Mouse (Mus musculus) B cell, adult 67 days (primary cell): ENCODE results near the gene Rnase11. TPM values are rescaled to one million over a fixed set of nuclear protein-coding genes. Genes with fewer than 3 reads are reported as not detected.

Source experiments
- total RNA-seq, 2 experiments: library from RNA; stranded (reverse); gene quantifications; 4 replicates each; pipeline ENCODE4 v1.2.4; 2023

Rnase11 gene
- total RNA-seq, result not detected

DNA sequence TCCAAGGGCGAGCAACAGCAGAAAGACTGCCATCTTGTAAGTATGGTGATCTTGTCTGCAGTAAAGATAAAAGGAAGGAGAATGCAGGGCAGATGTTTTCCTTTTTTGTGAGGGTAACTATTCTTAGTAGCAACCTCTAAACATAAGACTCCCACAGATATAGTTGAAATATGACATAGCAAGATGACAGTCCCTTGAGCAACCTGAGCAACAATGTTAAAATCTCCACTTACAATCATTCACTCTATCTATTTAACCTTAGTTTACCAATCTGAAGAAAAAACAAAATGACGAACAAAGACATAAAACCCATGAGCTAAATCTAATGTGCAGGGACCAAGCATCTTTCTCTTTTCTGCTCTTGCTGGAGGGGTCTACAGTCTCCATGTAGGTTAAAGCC, at the start of gene Rnase11:
Rnase11 (minus strand) TSS at position 101 of the 400 bp plus-strand sequence.

DNA sequence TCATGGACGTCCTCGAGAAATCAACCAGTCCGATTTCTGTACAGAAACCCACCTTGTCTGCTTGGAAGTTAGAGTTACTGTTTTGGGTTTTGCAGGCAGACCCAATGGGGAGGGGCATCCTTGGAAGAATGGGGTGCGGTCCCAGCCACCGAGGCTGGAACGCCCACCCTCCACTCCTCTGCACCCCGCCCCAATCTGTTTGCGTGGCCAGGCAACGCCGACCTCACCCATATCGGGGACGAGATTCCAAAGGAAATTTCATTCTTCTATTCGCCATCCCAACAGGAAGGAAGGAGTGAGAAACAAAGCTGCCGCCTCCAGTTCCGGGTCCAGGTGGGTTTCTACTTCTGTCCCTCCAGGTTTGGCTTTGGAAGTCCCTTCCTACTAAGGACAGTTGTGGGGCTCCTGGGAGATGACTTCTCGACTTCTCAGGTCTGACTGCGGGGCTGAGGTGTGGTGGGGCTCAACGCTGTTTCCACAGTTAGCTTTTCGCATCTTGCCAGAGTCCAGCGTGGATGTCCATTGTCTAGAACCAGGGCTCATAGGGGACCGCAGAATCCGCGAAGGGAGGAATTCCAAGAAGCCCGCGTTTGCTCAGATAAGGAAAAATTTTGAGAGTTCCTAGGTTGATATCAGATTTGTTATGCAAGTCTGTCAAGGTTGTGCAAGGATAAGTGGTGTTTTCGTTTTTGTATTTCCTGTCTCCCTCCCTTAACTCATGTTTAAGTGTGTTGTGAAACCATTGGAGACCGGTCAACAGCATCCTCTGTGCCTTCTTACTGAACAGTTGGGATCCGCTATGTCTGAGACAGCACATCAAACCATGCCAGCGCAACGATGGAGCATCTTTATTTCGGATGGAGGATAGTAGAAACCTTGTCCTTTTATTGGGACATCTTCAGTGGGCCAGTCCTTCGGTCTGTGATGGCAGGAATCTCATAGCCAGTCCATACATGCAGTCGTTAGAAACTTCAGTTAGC, 41.2 kb upstream of the Rnase11 start, which contains the start of the genes Rnase4 and Ang:
Rnase4 (plus strand) TSS at position 157 of the 980 bp plus-strand sequence.
Ang (plus strand) TSS at position 230 of the 980 bp plus-strand sequence.

GRCm38 (mm10) chr14:51074335-51074734, 24.4 kb upstream of the Rnase11 start, which contains the start of gene Olfr750:
Gene Olfr750, minus strand, starts transcription at chr14:51074435.

GRCm38 (mm10) chr14:51057401-51057831, 7.5 kb upstream of the Rnase11 start, which contains the start of gene Rnase12:
Gene Rnase12, minus strand, starts transcription at chr14:51057661.

GRCm38 (mm10) chr14:51041769-51042168, 8.2 kb downstream of the Rnase11 start, which contains the start of gene Rnase9:
Gene Rnase9, minus strand, starts transcription at chr14:51041869.

GRCm38 (mm10) chr14:51007152-51007801, 42.7 kb downstream of the Rnase11 start, which contains the start of gene Rnase10:
Gene Rnase10, plus strand, starts transcription at chr14:51007751.

Other genes with a start within 250 kb of the Rnase11 start
- not detected for gene Ccnb1ip1, start 242.4 kb downstream of the Rnase11 start, total RNA-seq
- gene Parp2, start 242.3 kb downstream of the Rnase11 start, total RNA-seq, result 10 to 100 TPM; 51.5 to 70.1 TPM
- 10 to 100 TPM; 51.1 to 62.5 TPM for gene Tep1, start 179.6 kb downstream of the Rnase11 start, total RNA-seq
- gene Klhl33, start 152.7 kb downstream of the Rnase11 start, total RNA-seq, result not detected
- 10 to 100 TPM; 49.9 to 57.8 TPM for gene Osgep, start 125.3 kb downstream of the Rnase11 start, total RNA-seq
- 10 to 100 TPM; 45.1 to 50.3 TPM for gene Apex1, start 125.2 kb downstream of the Rnase11 start, total RNA-seq
- gene Pip4p1, start 119.3 kb downstream of the Rnase11 start, total RNA-seq, result 100 to 1,000 TPM; 183 to 202 TPM
- 10 to 100 TPM; 29.7 to 39.1 TPM for gene Pnp, start 119.1 kb downstream of the Rnase11 start, total RNA-seq
- 10 to 100 TPM; 25.6 to 26.2 TPM for gene Gm49342, start 105.6 kb downstream of the Rnase11 start, total RNA-seq
- 1 to 10 TPM; 1.2 to 1.9 TPM for gene Pnp2, start 94.2 kb downstream of the Rnase11 start, total RNA-seq
- gene Rnase10, start 42.4 kb downstream of the Rnase11 start, total RNA-seq, result not detected
- gene Rnase9, start 8.3 kb downstream of the Rnase11 start, total RNA-seq, result not detected
- 1 to 10 TPM; 1.5 to 1.8 TPM for gene Rnase12, start 7.5 kb upstream of the Rnase11 start, total RNA-seq
- not detected for gene Olfr750, start 24.3 kb upstream of the Rnase11 start, total RNA-seq
- under 1 TPM; 0.49 to 0.65 TPM for gene Rnase4, start 40.9 kb upstream of the Rnase11 start, total RNA-seq
- gene Ang, start 41.0 kb upstream of the Rnase11 start, total RNA-seq, result under 1 TPM in 1 of 2 experiments, not detected in 1; 0.83 TPM
- gene Eddm3b, start 64.3 kb upstream of the Rnase11 start, total RNA-seq, result not detected
- gene Rnase6, start 73.7 kb upstream of the Rnase11 start, total RNA-seq, result 100 to 1,000 TPM; 134 to 155 TPM
- not detected for gene Rnase1, start 96.6 kb upstream of the Rnase11 start, total RNA-seq
- gene Rnase2b, start 112.1 kb upstream of the Rnase11 start, total RNA-seq, result not detected
- not detected for gene Ang2, start 149.0 kb upstream of the Rnase11 start, total RNA-seq
- not detected for gene Ear14, start 153.2 kb upstream of the Rnase11 start, total RNA-seq
- not detected for gene Rnase2a, start 205.9 kb upstream of the Rnase11 start, total RNA-seq